Mouse (Mus musculus) hematopoietic stem cell, adult 5-6 weeks (primary cell): ENCODE measurements around the gene Ap1g2. TPM values are rescaled to one million over a fixed set of nuclear protein-coding genes. Genes with fewer than 3 reads are reported as not detected.

Source experiments
- ATAC-seq, 2 experiments: fragments of 125-278 bp in 1 of 2; replicated peaks in 1 of 2; 2 replicates each; pipeline ENCODE4 v1.8.0; 2016 to 2017; ENCODE audit warnings: inconsistent platforms in 2 of 2, mild to moderate bottlenecking in 2 of 2, moderate number of reproducible peaks in 2 of 2, low read depth in 1 of 2, moderate TSS enrichment in 1 of 2; ENCODE audit not compliant: low FRiP score in 2 of 2, poor library complexity in 2 of 2, severe bottlenecking in 2 of 2, insufficient read depth in 1 of 2, low TSS enrichment in 1 of 2
- total RNA-seq: library from RNA; stranded (forward); fragments of 172-1452, 232-1000 nt; gene quantifications from 2 replicates; pipeline ENCODE4 v1.2.3, GENCODE M21; 2017

The Ap1g2 gene
- total RNA-seq, 1 experiment from 2014 or later = 17.2 TPM

DNA sequence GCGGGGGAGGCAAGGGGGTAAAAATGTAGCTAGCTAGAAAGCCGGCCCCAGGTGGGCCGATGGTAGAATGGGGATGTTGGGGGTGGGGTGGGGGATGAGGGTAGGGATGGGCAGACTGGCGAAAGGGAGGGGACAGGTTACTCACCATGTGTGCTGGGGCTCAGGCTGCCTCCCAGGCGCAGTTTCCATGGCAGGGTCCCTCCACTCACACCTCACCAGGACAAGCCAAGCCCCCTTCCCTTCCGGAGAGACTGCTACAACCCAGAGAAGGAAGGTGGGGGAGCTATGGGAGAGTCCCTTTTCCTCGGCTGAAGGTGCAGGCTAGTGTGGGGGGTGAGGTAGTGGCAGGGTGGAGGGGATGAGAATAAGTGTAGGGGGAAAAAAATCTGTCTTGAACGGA lies 9.5 kb upstream of the Ap1g2 start:
- ATAC-seq = no peak

DNA sequence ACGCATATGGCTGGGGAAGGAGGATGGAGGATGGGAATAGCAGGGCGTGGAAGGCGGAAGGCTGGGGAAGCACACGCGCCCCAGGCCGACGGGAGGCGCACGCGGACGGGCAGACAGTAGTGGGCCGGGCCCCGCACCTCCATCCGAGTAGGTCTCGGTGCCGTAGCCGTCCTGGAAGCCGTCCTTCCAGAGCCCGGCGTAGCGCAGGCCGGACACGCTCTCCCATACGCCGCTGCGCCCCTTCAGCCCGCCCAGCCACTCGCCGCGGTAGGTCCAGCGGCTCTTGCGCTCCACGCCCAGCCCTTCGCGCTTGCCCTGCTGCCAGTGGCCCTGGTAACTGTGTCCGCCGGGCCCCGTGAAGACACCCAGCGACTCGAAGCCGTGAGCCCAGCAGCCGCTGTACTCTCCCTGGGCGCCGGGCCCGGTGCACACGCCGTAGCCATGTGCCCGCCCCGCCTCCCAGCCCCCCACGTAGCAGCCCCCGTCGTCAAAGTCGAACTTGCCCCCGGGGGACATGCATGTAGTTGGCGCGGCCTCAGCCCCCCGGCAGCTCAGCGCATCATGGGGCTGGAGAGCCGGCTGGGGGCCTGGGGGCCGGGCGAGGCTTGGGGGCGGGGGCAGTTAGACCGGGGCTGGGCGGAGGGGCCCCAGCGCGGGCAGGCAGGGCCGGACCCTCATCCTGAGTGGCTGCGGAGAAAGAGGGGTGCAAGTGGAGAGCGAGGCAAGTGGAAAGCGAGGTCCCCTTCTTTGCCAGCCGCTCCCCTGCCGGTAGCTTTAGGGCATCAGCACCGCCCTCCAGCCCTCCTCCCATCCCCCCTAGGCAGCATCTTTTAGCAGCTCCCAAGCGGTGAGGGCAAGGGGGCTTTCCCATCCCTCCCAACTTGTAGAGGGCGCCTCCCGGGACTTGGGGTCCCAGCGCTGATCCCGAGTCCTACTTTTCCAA lies 8.6 kb upstream of the Ap1g2 start:
- ATAC-seq = peak; percentile 20 to 43; a peak in 2 of 4 replicates

DNA sequence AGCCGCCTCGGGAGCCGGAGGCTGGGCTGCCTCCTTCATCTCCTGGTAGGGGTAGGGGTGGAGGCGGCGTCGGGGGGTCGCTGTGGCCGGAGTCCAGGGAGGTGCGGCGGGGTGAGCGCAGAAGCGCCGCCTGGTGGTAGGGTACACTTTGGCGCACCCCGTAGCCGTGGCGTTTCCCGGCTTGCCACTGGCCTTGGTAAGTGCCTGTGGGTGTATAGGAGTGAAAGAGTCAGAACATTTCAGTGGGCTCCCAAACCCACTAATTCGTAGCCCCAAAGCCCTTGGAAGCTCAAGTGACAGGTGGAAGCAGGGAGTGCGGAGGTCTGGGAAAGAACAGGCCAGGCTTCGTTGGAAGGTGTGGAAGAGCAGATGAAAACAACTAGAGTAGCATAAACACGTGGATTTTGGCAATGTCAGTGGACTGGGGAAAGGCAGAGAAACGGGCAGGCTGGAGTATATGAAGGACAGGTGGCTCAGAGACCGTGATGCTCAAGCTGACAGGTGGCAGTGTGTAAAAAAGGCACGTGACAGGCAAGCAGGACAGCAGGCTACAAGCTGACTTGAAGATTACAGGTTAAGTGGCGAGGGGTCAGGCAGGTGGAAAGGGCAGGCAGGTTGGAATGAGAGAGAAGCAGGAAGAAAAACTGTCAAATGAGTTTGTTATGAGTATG lies 7.7 kb upstream of the Ap1g2 start:
- no peak for ATAC-seq

DNA sequence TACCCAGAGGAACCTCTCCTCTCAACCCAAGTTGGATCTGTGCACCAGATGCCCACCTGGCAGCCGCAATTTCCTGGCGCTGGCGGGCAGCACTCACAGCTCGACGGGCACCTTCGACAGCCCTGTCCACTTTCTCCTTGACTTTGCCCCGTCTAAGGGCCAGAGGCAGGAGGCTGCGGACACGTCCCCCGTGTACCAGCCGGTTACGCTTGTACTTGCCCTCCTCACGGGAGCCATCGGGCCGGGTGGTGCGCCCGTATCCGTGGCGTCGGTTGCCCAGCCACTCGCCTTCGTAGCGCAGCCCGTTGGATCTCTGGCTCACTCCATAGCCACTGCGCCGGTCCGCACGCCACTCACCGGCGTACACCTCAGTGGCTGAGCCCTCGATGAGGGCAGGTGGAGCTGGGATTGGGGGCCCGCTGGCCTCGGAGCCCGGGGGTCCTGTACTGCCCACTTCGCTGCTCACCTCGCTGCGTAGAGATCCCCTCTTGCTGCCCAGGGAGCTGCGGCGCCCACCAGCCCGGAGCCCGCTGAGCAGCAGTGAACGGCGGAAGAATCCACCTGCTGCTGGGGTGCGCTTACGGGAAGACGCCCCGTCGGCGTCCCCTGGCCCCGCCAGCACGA lies 7.1 kb upstream of the Ap1g2 start:
- no peak for ATAC-seq

DNA sequence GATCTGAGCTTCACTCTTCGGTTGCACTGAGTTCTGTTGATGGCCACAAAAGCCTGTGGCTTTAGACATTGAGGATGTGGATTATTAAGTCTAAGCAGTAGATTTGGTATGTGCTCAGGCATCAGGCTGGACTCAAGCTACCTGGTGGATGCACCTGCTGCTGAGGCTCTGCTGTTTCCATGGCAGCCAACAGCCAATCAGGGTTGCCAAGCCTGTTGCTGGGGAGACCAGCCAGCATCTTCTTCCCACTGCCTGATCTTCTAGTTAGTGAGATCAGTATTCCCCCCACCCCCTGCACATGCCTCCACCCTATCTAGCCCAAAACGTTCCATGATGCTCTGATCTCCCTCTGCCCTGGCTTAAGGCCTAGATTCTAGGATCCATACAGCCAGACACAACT lies 5.3 kb upstream of the Ap1g2 start:
- ATAC-seq = no peak

DNA sequence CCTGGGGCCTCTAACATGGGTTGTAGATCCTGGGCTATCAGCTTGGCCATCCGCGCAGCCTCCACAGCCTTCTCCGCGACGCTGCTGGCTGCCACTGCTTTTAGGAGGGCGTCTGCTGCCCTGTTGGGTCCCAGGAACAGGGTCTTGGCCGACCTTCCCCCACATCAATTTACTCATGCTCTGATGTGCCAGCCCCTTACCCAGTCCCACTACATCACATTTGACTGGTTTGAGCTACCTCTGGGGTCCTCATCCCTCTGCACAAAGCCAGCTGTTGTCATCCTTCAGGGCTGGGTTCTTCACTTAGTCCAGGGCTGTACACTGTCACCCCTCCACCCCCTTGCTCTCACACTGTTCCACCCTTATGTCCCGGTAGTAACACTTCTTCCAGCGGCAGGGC lies 3.7 kb upstream of the Ap1g2 start:
- no peak for ATAC-seq

DNA sequence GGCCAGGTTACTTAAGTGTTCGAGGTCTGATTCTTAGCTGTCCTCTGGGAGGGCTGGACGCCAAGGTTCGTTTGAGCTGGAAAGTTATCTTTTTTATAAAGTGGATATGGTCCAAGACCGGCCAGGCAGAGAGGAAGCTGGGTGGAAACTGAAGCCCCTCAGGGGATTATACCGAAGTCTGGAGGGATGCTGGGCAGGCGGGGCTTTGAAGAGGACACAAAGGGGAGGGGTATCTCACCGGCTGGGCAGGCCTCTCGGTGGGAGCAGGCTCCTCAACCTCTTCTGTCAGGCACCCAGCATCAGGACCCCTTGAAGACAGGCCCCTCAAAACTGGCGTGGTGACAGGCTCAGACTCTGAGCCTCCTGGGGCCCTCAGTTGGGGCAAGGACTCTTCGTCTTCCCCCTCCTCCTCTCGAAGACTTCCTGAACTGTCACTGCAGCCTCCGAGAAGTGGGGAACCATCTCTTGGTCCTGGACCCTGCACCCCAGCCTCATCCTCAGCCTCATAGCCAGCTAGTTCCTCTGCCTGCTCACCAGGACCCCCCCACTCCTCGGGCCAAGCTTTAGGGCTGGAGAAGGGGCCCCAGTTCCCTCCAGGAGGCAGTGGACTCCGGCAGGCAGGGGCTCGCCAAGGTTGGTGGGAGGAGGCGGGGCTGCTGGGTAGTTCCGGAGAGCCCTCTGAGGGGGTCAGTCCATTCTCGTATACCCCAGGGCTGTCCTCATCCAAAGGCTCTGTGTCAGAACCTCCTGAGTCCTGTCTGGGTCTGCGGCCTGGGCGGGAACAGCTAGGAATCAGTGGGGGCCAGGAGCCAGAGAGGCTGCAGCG lies 2.9 kb upstream of the Ap1g2 start:
- ATAC-seq = no peak

DNA sequence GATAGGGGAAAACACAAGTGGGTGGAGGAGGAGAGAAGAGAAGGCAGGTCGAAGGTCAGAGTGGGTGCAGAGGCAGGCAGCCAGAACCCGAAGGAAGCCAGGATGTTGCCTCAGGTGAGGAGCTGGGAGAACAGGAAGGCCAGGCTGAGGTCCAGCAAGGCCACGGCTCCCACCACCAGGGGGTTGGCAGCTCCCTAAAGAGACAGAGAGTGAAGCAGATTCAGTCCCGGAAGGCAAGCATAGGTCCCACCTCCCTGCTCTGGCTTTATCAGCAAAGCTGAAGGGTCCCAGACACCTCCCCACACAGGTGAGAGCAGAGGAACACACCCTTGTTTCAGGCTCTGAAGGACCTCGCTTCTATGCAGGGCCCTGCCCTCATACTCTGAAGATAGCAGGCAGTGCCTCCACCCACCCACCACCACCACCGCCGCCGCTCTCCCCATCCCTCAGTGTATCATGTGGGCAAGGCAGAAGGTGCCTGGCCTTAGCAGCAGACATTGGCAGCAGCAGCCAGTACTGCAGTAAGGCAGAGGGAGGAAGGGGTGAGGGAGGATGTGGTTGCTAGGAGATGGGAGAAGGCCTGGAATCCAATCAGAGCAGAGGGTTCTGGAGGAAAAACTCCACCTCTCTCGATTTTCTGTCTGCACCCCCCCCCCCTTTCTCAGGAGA lies 1.9 kb upstream of the Ap1g2 start:
- ATAC-seq = no peak

DNA sequence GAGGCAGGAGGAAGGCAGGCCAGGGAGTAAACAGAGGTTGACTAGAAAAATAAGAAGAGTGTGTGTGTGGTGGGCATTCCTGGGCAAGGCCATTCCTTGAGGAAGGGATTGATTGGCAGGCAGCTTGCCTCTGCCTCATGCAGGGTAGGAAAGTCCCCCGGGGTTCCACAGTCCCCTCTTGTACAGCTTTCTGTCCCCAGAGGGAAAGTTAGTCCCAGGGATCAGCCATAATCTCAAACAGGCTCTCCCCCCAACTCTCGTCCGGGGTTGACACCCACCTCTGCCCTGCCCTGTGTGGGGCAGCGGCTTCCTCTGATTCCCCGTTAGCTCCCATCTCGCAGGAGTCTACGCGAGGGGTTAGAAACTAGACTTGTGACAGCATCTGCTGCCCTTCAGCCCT lies 597 bp upstream of the Ap1g2 start:
- ATAC-seq = no peak

DNA sequence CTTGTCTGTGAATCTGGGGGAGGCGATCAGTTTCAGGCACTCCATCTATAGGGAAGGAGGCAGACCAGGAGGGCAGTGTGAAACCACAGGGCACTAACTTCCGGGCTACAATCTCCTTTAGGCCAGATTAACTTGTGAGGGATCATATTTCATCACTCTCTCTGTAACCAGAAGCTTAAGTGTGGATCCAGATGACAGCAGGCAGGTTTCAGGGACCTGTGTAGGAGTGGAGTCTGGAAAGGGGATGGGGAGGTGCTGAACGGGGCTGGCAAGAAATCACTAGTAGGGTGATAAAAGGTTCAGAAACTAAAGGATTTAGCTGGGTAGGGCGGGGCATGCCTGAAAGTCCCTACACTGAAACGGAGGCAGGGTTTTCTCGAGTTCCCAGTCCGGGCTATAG lies 1.0 kb downstream of the Ap1g2 start:
- ATAC-seq = no peak

DNA sequence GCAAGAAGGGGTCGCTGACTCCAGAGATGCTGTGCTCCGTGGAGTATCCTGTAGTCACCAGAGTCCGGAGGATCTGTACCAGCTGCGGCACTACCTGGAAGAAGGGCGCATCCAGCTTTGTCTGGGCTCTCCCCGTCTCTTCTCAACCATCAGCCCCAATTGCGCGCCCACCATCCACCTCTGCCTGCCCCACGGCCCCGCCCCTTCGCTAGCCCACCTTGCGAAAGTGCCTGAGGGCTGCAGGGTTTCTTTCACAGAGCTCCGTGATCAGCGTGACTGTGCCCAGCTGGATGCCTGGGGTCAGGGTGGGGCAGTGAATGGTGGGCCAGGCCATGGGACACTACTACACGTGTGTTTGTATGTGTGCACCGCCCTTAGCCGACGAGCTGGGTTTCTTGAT lies 2.0 kb downstream of the Ap1g2 start:
- ATAC-seq = no peak

DNA sequence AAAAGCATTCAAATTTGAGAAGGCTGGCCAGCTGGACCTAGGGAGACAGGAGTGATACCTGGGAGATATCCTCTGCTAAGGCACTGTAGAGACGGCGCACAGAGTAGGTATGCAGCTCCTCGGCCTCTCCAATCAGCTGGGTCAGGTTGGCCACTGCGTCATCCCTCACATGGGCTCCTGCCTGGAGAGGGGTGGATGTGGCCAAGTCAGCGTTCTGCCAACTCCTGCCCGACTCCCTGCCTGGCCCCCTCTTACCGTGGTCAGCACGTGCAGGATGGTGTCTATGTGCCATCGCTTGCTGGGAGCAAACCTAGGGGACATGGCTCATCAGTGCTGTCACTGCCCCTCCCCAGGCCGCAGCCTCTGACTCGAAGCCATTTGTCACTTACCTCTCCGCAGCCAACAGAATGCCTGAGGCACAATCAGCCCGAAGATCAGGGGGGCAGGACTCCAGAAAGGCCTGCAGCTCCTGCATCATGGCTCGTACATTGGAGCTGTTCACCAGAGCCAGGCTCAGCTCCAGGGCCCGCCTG lies 4.1 kb downstream of the Ap1g2 start:
- ATAC-seq = no peak

DNA sequence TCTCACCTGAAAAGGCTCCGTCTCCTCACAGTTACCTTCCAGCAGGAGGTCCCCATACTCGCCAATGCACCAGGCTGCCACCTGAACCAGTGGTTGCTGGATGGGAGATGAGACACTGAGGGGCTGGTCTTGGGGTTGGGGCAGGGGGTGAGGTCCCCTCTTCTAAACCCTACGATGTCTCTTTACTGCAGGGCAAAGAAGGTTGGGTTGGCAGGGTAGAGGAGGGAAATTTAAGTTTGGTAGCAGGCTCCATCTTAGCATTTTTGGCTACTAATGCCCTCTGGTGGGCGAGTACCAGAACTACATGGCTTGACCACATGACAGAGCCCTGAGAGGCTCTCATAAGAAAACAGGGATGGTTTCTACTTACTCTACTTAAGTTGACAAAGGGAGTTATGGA lies 4.8 kb downstream of the Ap1g2 start:
- ATAC-seq = no peak; a peak in 1 of 4 replicates

DNA sequence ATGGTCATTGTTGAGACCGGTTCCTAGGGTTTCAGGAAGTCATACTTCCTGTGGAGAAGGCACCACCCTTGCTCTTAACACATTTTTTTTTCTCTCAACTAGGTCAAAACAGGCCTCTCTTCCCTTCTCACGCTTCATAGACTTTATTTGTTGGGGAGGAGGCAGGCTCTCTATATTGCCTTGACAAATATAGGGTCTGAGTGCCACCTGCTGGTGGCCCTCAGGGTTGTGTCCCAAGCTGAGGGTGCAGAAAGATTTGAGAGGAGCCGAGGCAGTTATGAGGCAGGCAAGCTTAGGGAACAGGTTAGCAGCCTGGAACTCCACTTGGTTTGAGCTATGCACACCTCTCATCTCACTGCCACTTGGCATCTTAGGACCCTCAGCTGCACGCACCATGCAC lies 8.3 kb downstream of the Ap1g2 start:
- ATAC-seq = peak; percentile 23 to 44; a peak in 2 of 4 replicates

DNA sequence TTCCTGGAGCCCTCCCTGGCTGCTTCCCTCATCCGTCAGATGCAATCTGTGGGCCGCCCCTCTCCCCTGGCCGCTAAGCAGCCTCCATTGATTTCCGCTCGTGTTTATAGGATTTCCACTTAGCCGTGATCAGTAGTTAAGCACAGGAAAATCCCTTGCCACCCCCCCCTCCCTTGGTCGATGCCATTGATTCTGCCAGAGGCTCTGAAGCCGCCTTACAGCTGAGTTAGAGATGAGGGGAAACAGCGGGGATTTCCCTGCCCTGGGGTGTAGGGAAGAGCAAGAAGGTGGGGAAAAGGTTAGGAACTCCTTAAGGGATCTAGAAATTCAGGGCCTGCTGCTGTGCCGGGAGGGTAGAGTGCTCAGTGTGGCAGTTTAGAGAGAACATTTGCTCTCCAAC lies 8.7 kb downstream of the Ap1g2 start:
- no peak for ATAC-seq

DNA sequence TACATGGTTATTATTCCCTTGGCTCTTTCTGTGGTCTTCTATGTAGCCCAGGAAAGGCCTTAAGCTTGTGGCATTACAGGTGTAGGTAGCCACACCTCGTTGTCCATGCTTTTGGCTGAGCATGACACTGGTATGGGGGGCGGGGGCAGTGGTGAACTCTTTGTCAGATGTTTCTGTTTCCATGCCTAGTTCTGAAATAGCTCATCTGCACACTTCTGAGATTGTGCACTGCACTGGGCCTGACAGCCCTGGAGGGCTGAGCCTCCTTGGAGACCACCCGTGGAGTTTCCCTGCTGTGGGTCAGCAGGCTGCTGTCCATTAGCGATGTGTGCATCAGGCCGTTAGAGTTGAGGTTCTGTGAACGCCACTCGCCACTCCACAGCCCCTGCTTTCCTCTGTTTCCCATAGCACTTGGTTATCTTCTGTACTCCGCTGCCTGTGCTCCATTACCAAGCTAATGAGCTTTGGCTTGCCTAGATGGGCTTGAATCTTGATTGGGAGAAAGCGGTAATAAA lies 9.8 kb downstream of the Ap1g2 start:
- no peak for ATAC-seq

DNA sequence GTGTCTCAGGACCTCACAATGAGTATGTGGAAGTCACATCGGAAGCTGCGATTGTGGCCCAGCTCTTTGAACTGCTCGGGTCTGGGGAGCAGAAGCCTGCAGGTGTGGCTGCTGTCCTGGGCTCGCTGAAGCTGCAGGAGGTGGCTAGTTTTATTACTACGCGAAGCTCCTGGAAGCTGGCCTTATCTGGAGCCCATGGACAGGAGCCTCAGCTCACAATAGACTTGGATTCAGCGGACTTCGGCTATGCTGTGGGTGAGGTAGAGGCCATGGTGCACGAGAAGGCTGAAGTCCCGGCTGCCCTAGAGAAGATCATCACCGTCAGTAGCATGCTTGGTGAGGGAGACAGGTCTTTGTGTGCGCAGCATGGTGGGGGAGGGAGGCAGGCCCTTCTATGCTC lies 10.7 kb downstream of the Ap1g2 start:
- ATAC-seq = no peak
